8 mouse cellular contexts compared by ENCODE assay signal in the genomic region with DNA sequence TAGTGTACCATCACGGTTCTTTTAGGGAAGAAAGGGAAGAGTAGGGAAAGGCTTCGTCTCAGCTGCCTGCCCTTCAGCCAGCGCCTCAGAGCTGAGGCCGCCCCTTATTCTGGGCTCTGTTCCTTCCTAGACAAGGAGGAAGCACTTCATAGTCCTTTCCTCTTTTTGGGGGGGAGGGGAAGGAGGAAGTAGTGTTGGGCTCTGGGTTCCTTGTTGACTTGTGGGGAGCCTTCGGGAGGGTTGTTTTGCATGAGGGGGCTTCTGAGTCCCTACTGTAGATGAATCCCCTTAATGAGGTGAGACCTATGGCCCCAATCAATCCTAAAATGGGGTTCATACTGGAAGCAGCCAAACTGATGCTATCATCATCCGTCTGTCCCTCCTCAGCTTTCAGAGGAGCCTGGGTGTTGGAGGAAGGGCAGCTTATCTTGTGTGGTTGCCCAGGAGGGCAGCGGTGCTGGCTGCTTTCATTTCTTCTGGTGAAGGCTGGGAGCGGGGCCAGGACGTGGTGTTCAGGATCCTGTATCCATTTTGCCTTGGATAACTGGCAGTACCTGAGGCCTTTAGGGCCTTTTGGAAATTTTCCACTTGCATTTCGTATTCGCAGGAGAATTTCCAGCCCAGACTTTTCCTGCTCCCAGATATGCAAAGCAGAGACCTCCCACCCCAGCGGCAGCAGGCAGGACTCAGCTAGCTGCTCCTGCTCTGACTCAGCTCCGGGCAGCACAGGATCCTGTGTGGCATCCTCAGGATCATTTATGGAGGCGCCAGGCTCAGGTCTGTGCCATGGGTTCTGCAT. TPM values are rescaled to one million over a fixed set of nuclear protein-coding genes. Genes with fewer than 3 reads are reported as not detected.
DNase-seq lines count a peak whose midpoint lies in the region; ATAC-seq and TF ChIP-seq lines count a peak whose summit lies in the region.

No protein-coding gene starts in this region.

- DNase-seq in layer of hippocampus, adult 11-12 months (ENCODE audit: low spot score): peak; percentile 61
- DNase-seq in layer of hippocampus, adult 9-10 months (ENCODE audit: low spot score): no peak
- peak; percentile 83 for DNase-seq in gastrocnemius, adult 2 months
- DNase-seq in hindbrain, postnatal 0 days (ENCODE audit: low spot score): peak; percentile 69
- DNase-seq in limb, embryonic 10.5 days (ENCODE audit: low spot score): no peak
- DNase-seq in midbrain, postnatal 0 days (ENCODE audit: low spot score): peak; percentile 58

- intact Hi-C loops in gastrocnemius, adult 2 months (cut with DNase I): no loop called here

- H3K9me3 ChIP-seq in hindbrain, postnatal 0 days (ENCODE audit: low read length): no peaks in the 10 kb centered on the region
- no peaks in the 10 kb centered on the region for H3K9me3 ChIP-seq in limb, embryonic 10.5 days (replicated peaks)
- H3K9me3 ChIP-seq in midbrain, postnatal 0 days (ENCODE audit: low read length): no peaks in the 10 kb centered on the region

- peak overlapping the region; percentile 24; the same call in 1 of the 2 replicates for H3K9ac ChIP-seq in hindbrain, postnatal 0 days (replicated peaks; ENCODE audit: low read length)
- no peak overlapping the region for H3K9ac ChIP-seq in midbrain, postnatal 0 days (replicated peaks; ENCODE audit: low read length, poor library complexity, severe bottlenecking)

- no peak for TF ChIP-seq CTCF in gastrocnemius, adult 2 months (IDR thresholded peaks at IDR 0.05)
- TF ChIP-seq CTCF in hindbrain, postnatal 0 days (IDR thresholded peaks at IDR 0.05; ENCODE audit: low read depth): no peak
- no peak for TF ChIP-seq CTCF in midbrain, postnatal 0 days (IDR thresholded peaks at IDR 0.05)
- TF ChIP-seq CTCF in testis, adult 2 months (IDR thresholded peaks at IDR 0.05; ENCODE audit: control insufficient read depth, insufficient read depth, insufficient replicate concordance, low read depth, low read length): no peak

- no peaks in the 10 kb centered on the region for H3K27me3 ChIP-seq in hindbrain, postnatal 0 days (ENCODE audit: insufficient read depth, low read length)
- H3K27me3 ChIP-seq in limb, embryonic 10.5 days (ENCODE audit: low read depth, poor library complexity, severe bottlenecking): peaks cover 41% of the 10 kb centered on the region
- no peaks in the 10 kb centered on the region for H3K27me3 ChIP-seq in midbrain, postnatal 0 days (ENCODE audit: insufficient read depth, low read length)
- H3K27me3 ChIP-seq in testis, adult 2 months (ENCODE audit: control insufficient read depth, insufficient read depth, low read length): no peaks in the 10 kb centered on the region

- H3K36me3 ChIP-seq in hindbrain, postnatal 0 days (ENCODE audit: insufficient read depth, low read length): no peaks in the 10 kb centered on the region
- no peaks in the 10 kb centered on the region for H3K36me3 ChIP-seq in limb, embryonic 10.5 days
- no peaks in the 10 kb centered on the region for H3K36me3 ChIP-seq in midbrain, postnatal 0 days (ENCODE audit: insufficient read depth, low read length)
- no peaks in the 10 kb centered on the region for H3K36me3 ChIP-seq in testis, adult 2 months (ENCODE audit: control insufficient read depth, insufficient read depth, low read length)

- H3K4me2 ChIP-seq in hindbrain, postnatal 0 days (ENCODE audit: low read depth, low read length): peak overlapping the region; percentile 38
- H3K4me2 ChIP-seq in midbrain, postnatal 0 days (ENCODE audit: low read depth, low read length, poor library complexity, severe bottlenecking): peak overlapping the region; percentile 29; the same call in 1 of the 2 replicates

- peak overlapping the region; percentile 81 for H3K27ac ChIP-seq in gastrocnemius, adult 2 months
- H3K27ac ChIP-seq in hindbrain, postnatal 0 days: peak overlapping the region; percentile 88
- peak overlapping the region; percentile 30; the same call in 1 of the 2 replicates for H3K27ac ChIP-seq in limb, embryonic 10.5 days
- peak overlapping the region; percentile 68 for H3K27ac ChIP-seq in midbrain, postnatal 0 days (ENCODE audit: low read depth, low read length)
- peak overlapping the region; percentile 63; the same call in 1 of the 2 replicates for H3K27ac ChIP-seq in testis, adult 2 months (ENCODE audit: control insufficient read depth, insufficient read depth, low read depth, low read length)

- peak overlapping the region; percentile 56 for H3K4me3 ChIP-seq in gastrocnemius, adult 2 months
- H3K4me3 ChIP-seq in hindbrain, postnatal 0 days (ENCODE audit: low read length): no peak overlapping the region; the same call in 1 of the 2 replicates
- 0 out of 2 replicates have a peak overlapping the region, but pooled peaks have one; percentile 1 for H3K4me3 ChIP-seq in limb, embryonic 10.5 days
- no peak overlapping the region for H3K4me3 ChIP-seq in midbrain, postnatal 0 days (ENCODE audit: low read depth, low read length)
- H3K4me3 ChIP-seq in testis, adult 2 months (ENCODE audit: control insufficient read depth, low read depth, low read length): no peak overlapping the region

- ATAC-seq in cerebellum, adult (ENCODE audit: insufficient number of reproducible peaks, low FRiP score, low TSS enrichment): 0 out of 2 replicates have a peak, but pooled peaks have one; percentile 21
- ATAC-seq in hindbrain, postnatal 0 days: peak; percentile 63
- ATAC-seq in midbrain, postnatal 0 days (ENCODE audit: low FRiP score): peak; percentile 59; the same call in 1 of the 2 replicates

- no peak for TF ChIP-seq POLR2A in testis, adult 2 months (IDR thresholded peaks at IDR 0.05; ENCODE audit: control insufficient read depth, low read depth, low read length)

- peaks cover 26% of the 10 kb centered on the region for H3K4me1 ChIP-seq in hindbrain, postnatal 0 days (ENCODE audit: insufficient read depth, low read length)
- peaks cover 33% of the 10 kb centered on the region for H3K4me1 ChIP-seq in limb, embryonic 10.5 days
- H3K4me1 ChIP-seq in midbrain, postnatal 0 days (ENCODE audit: insufficient read depth, low read length): peaks cover 18% of the 10 kb centered on the region
- H3K4me1 ChIP-seq in testis, adult 2 months (ENCODE audit: control insufficient read depth, insufficient read depth, low read length): peaks cover 6% of the 10 kb centered on the region

- 33% methylated on average over 14 of the region's 14 CpGs for WGBS in hindbrain, postnatal 0 days
- WGBS in limb, embryonic 10.5 days: 42% methylated on average over 14 of the region's 14 CpGs
- WGBS in midbrain, postnatal 0 days: 41% methylated on average over 14 of the region's 14 CpGs

RNA-seq across cellular contexts. Expression of a gene that starts 5.4 kb away (rescaled TPM):
- total RNA-seq in gastrocnemius, adult 2 months (2021): 10 to 100 TPM in 1 of 2 experiments, 1 to 10 TPM in 1; 7.6 to 16.6 TPM
- 15.1 and 24.8 TPM in 2 replicates for total RNA-seq in hindbrain, postnatal 0 days (2014; rRNA removed)
- 12.4 and 14.3 TPM in 2 replicates for polyA plus RNA-seq in hindbrain, postnatal 0 days (2015; fragmentation: Nextera tagmentation; extraction: Ambion mirVana)
- polyA plus RNA-seq in limb, embryonic 10.5 days (2016; fragmentation: Nextera tagmentation; extraction: Ambion mirVana): 1.0 and 1.9 TPM in 2 replicates
- total RNA-seq in midbrain, postnatal 0 days (2014; rRNA removed): 20.6 and 22.7 TPM in 2 replicates
- 13.2 and 16.2 TPM in 2 replicates for polyA plus RNA-seq in midbrain, postnatal 0 days (2015; fragmentation: Nextera tagmentation; extraction: Ambion mirVana)
- polyA plus RNA-seq in testis, adult 2 months (2012; rRNA removed): 1.8 and 2.5 TPM in 2 replicates

Comparison
In these comparisons a context has a peak if more than half of its experiments do, and no peak if none do; other contexts are left out.
1. DNase-seq: peak in layer of hippocampus, adult 11-12 months (single experiment), gastrocnemius, adult 2 months (single experiment), hindbrain, postnatal 0 days (single experiment) and midbrain, postnatal 0 days (single experiment); none in layer of hippocampus, adult 9-10 months (single experiment) and limb, embryonic 10.5 days (single experiment).
2. H3K27ac ChIP-seq: peak in every context shown above with its lines; median percentile 88 in hindbrain, postnatal 0 days; 81 in gastrocnemius, adult 2 months; 68 in midbrain, postnatal 0 days; 63 in testis, adult 2 months; 30 in limb, embryonic 10.5 days.
3. H3K4me3 ChIP-seq: peak in gastrocnemius, adult 2 months (single experiment) and limb, embryonic 10.5 days (single experiment); none in hindbrain, postnatal 0 days (single experiment), midbrain, postnatal 0 days (single experiment) and testis, adult 2 months (single experiment).
4. Peak in every context shown above with its lines, with median percentiles within 50 percentile points of each other: ATAC-seq.